Mouse (Mus musculus) layer of hippocampus, postnatal 36 days (tissue): Measurements from ENCODE around the gene Gm5150. TPM values are rescaled to one million over a fixed set of nuclear protein-coding genes. Genes with fewer than 3 reads are reported as not detected.
"Not testable (repeated sequence)": the region's sequence is repeated elsewhere in the genome, so short reads cannot be mapped to it uniquely, and the experiment has no call there.

ENCODE experiments used
- DNase-seq, 2 experiments: peaks; one replicate each; pipeline ENCODE4 v3.0.0; 2022
- microRNA-seq, 2 experiments: library from miRNA; unstranded; fragments of <30 nt; microRNA quantifications; one replicate each; pipeline ENCODE4 v1.2.0; 2021
- total RNA-seq, 2 experiments: library from RNA; stranded (reverse); gene quantifications; 2 replicates each; pipeline ENCODE4 v1.2.3; 2021

Gene Gm5150
- total RNA-seq: not detected

GRCm38 (mm10) chr3:16006215-16006614 lies at the start of gene Gm5150:
Gene Gm5150 (minus strand): TSS chr3:16006437.
- no peak for DNase-seq

DNA sequence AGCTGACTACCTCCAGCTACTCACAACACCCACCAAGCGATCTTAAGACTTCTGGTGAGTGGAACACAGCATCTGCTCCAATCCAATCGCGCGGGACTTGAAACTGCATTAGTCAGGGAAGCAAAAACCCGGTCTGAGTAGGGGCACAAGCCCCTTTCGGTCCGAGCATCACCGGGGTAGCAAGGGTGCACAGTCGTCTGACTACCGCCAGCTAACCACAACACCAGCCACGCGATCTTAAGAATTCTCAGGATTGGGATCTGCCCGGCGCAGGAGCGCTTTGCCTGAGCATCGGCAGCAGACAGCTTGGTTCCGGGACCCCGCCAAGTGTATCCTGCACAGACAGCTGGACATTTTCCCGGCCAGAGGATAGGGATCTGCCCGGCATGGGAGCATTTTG lies 45.5 kb upstream of the Gm5150 start:
- DNase-seq: not testable (repeated sequence)

GRCm38 (mm10) chr3:16047288-16047687 lies 41.1 kb upstream of the Gm5150 start:
- no peak for DNase-seq

DNA sequence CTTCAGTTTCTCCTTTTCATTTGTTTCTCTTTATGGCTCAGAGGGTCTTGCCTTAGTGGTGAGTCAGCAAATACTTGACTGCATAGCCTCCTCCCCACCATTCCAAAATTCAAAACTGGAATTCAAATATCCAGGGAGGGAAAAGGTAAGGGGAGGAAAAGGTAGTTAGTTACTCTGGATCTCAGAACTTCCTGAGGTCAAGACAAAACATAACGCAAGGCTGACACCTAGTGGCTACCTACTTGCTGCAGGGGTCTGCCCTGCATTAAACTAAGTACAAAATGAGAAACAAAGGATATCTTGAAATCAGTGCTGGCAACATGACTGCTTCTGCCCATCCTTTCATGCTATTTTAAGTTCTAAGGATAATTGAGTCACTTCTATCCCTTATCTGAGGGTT lies 37.1 kb upstream of the Gm5150 start:
- DNase-seq: no peak

DNA sequence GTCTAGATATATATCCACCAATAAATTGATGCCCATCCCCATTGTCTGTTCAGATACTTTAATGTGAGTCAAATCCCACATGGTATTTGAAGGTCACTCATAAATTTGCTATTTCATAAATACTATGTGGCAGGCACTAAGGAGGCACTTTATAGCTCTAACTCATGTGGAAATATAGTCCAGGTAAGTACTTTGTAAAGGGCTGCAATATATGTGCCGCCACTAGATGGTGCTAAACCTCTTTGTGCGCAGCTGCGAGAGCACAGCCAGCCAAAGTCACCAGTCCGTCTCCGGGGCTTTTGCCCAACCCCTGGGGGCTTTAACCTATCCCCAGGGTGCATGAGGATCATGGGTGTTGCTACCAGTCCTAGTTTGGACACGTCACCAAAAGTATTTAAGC lies 18.8 kb upstream of the Gm5150 start:
- DNase-seq: peak; percentile 7 to 31

DNA sequence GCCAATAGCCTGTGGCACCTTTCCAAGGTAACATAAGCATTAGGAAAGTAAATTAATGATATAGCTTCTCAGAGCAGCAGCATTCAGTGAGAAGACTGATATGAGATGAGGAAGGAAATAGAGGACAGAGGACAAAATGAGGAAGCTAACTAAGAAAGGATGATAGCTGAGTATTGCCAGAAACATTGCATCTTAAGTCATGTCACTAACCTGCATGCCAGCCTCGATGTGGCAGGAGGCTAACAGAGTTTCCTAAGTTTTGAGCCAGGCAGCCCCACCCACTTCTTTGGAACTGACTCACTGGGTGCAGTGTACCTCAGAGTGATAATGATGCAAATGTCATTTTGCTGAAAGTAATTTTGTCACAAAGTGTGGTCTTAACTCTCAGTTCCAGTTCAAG lies 16.0 kb upstream of the Gm5150 start:
- no peak for DNase-seq

DNA sequence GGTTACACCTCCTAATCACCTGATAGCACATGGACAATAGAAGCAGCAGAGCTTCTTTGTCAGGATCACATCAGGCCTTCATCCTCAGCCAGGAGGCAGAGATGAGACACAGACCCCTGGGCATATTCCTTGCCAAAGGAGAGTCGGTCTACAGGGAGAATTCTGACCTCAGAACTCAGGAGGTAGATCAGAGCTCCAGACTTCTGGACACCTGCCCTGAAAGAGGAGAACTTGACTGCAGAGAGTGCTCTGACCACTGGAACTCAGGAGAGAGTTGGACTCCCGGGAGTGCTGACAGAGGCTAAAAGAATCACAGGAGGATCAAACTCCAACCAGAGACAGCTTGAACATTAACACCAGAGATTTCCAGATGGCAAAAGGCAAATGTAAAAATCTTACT lies 8.2 kb upstream of the Gm5150 start:
- DNase-seq: not testable (repeated sequence)

- no peak for DNase-seq
These were observed 1.6 kb upstream of the Gm5150 start for GRCm38 (mm10) chr3:16007827-16008226.

DNA sequence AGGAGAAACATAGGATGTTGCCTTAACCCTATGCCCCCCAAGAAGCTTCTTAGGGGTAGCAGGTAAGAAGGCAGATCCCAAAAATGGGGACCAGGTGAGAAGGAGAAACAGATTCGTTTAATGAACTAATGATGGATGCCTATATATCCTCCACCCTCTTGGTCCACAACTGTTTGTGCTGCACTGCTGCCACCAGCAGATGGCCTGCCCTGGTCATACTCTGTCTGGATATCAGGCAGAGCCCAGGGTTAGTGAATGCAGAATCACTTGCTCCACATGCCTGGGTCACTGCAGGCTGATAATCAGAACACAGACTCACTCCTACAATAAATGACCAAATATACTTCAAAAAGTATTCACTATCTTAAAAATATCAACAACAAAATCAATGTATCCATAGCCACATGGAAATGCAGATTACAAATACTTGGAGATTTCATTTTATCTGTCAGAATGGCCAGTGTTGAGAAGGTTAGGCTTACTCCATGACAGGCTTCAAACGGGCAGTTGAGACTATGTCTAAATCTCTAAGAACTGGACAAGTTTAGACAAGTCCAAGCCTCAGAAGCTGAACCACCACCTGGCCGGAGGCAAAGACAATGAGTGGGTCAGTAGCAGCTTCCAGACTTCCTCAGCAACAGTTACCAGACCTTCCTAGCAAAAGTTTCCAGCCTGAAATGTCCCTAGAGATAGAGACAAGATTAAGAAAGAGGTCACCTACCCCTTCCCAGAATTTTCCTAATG lies 2.2 kb downstream of the Gm5150 start:
- no peak for DNase-seq

DNA sequence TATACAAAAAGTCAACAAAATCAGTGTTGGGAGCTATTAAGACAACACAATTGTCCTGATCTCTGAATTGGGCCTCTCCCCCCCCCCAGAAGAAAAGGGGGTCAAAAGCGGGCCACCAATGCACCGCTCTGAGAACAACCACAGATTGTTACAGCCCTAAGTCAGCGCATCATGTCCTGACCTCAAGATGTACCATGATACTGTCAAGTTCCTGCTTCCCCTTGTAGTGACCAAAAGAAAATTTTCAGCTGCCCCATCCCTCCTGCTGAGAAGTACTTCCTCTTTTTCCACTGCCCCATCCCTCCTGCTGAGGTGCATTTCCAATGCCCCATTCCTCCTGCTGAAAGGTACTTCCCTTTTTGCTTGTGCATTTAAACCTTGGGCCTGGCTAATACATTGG lies 6.8 kb downstream of the Gm5150 start:
- DNase-seq: not testable (repeated sequence)

DNA sequence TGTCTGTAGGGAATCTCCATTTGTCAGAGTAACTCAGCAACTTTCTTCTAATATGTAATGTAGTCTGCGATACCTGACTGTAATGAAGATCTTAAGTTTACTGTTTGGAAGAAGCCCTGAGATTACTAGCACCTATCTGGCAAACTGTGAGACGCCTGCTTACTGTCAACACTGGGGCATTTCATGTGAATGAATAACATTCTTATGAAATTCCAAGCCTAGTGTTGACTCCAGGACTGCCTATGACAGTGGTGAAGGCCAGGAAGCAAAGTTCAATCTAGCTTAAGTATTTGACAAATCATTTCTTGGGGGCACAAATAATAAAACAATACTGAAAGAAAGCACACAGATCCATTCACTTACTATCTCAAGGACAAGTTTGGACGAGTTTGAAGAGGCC lies 24.0 kb downstream of the Gm5150 start:
- DNase-seq: no peak

DNA sequence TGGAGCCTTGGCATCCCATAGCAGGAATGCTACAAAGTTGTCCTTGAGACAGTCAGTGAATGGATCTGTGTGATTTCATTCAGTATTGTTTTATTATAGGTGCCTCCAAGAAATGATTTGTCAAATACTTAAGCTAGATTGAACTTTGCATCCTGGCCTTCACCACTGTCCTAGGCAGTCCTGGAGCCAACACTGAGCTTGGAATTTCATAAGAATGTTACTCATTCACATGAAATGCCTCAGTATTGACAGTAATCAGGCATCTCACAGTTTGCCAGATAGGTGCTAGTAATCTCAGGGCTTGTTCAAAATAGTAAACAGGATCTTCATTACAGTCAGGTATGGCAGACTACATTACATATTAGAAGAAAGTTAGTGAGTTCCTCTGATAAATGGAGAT lies 49.3 kb downstream of the Gm5150 start:
- DNase-seq: no peak

Small RNA genes within 50 kb of the gene (microRNA-seq; reads per million reads assigned to microRNA genes)
- 0 reads per million in 2 experiments for gene Gm24694

Other genes starting within 250 kb of the Gm5150 start
- not detected for gene Sirpb1c, start 157.9 kb downstream of the Gm5150 start, total RNA-seq